Mouse (Mus musculus) kidney, adult 2 months (tissue): ENCODE data around the gene Mcpt1. TPM values are rescaled to one million over a fixed set of nuclear protein-coding genes. Genes with fewer than 3 reads are reported as not detected.
"Not testable (repeated sequence)": the region's sequence is repeated elsewhere in the genome, so short reads cannot be mapped to it uniquely, and the experiment has no call there.

ENCODE experiments used
- DNase-seq: peaks from one replicate; pipeline ENCODE4 v3.0.0; 2021
- H3K27ac ChIP-seq: fragments of 200-500 bp; 2 replicates; pipeline ENCODE4 v1.5.1; 2012; ENCODE audit warnings: low read depth, low read length, control low read depth, inconsistent platforms; ENCODE audit not compliant: insufficient read depth
- H3K27me3 ChIP-seq: fragments of 200-500 bp; replicated peaks from 2 replicates; pipeline ENCODE4 v1.6.1; 2012; ENCODE audit warnings: mild to moderate bottlenecking, moderate library complexity, low read length, inconsistent platforms; ENCODE audit not compliant: control insufficient read depth, insufficient read depth
- H3K36me3 ChIP-seq: fragments of 200-500 bp; 2 replicates; pipeline ENCODE4 v1.6.1; 2012; ENCODE audit warnings: mild to moderate bottlenecking, moderate library complexity, low read length, inconsistent platforms; ENCODE audit not compliant: control insufficient read depth, insufficient read depth
- H3K4me1 ChIP-seq: fragments of 200-500 bp; 2 replicates; pipeline ENCODE4 v1.6.1; 2011; ENCODE audit warnings: low read length; ENCODE audit not compliant: control insufficient read depth, insufficient read depth
- H3K4me3 ChIP-seq: fragments of 200-500 bp; 2 replicates; pipeline ENCODE4 v1.5.1; 2011; ENCODE audit warnings: mild to moderate bottlenecking, low read depth, low read length, control low read depth; ENCODE audit not compliant: insufficient read depth
- CTCF ChIP-seq: fragments of 200-500 bp; conservative IDR thresholded peaks from 2 replicates; pipeline ENCODE4 v1.5.1; 2011; ENCODE audit warnings: low read depth, mild to moderate bottlenecking, control low read depth, low read length, moderate library complexity, mixed read lengths; ENCODE audit not compliant: insufficient read depth, insufficient read length
- POLR2A ChIP-seq: fragments of 200-500 bp; IDR thresholded peaks from one replicate; pipeline ENCODE4 v1.6.1; 2011; ENCODE audit warnings: low read depth, low read length, control low read depth
- WGBS: fragments of 180-500 bp; shearing (Covaris S2); methylation state at CpG from one replicate; pipeline ENCODE4 v1.1.7; 2018; 5-methylcytosine and 5-hydroxymethylcytosine counted together
- polyA plus RNA-seq: library from polyadenylated mRNA; depleted of rRNA; stranded (reverse); fragments of >200 nt; gene quantifications from 2 replicates; pipeline ENCODE4 v1.2.3, GENCODE M21; 2012; rRNA removed

The Mcpt1 gene
- polyA plus RNA-seq, 1 experiment: not detected

- TF ChIP-seq CTCF (no peak), POLR2A (no peak)
- no peak for DNase-seq
- Histone ChIP-seq H3K27ac (no peak overlapping the region), H3K36me3 (no peaks in the 10 kb centered on the region), H3K4me3 (no peak overlapping the region), H3K27me3 (no peaks in the 10 kb centered on the region), H3K4me1 (no peaks in the 10 kb centered on the region)
- 67% methylated on average over 3 of the region's 3 CpGs for WGBS
Observed at GRCm38 (mm10) chr14:56055408-56055807, 37.6 kb downstream of the Mcpt1 start.

- 83% methylated on average over 4 of the region's 4 CpGs for WGBS
Observed at GRCm38 (mm10) chr14:56057722-56058121, 40.0 kb downstream of the Mcpt1 start.

GRCm38 (mm10) chr14:56062213-56062612 is 44.4 kb downstream of the Mcpt1 start, which contains the start of gene Mcpt4:
Mcpt4 (minus strand) TSS chr14:56062313.
- DNase-seq, H3K36me3 ChIP-seq, H3K27ac ChIP-seq, H3K4me1 ChIP-seq, H3K27me3 ChIP-seq, H3K4me3 ChIP-seq: not testable (repeated sequence)
- 70% methylated on average over 3 of the region's 3 CpGs for WGBS

More at GRCm38 (mm10) chr14:56057722-56058121, 40.0 kb downstream of the Mcpt1 start:
- no peaks in the 10 kb centered on the region for H3K36me3 ChIP-seq
- no peaks in the 10 kb centered on the region for H3K4me1 ChIP-seq
- no peaks in the 10 kb centered on the region for H3K27me3 ChIP-seq
- no peak overlapping the region for H3K4me3 ChIP-seq
- no peak overlapping the region for H3K27ac ChIP-seq
- TF ChIP-seq CTCF: no peak
- TF ChIP-seq POLR2A: no peak
- DNase-seq: no peak

Other genes starting within 250 kb of the Mcpt1 start
- gene Adcy4, start 233.9 kb upstream of the Mcpt1 start, polyA plus RNA-seq: 16.8 and 16.9 TPM in 2 replicates
- 3.5 and 4.7 TPM in 2 replicates for gene Ripk3, start 229.1 kb upstream of the Mcpt1 start, polyA plus RNA-seq
- 4.3 and 5.0 TPM in 2 replicates for gene Nfatc4, start 194.8 kb upstream of the Mcpt1 start, polyA plus RNA-seq
- gene Nynrin, start 164.0 kb upstream of the Mcpt1 start, polyA plus RNA-seq: 6.6 and 7.6 TPM in 2 replicates
- gene Cbln3, start 133.6 kb upstream of the Mcpt1 start, polyA plus RNA-seq: 0.08 and 0.13 TPM in 2 replicates
- 11.1 and 11.9 TPM in 2 replicates for gene Khnyn, start 133.0 kb upstream of the Mcpt1 start, polyA plus RNA-seq
- 132 and 133 TPM in 2 replicates for gene Sdr39u1, start 117.7 kb upstream of the Mcpt1 start, polyA plus RNA-seq
- 0.42 and 0.99 TPM in 2 replicates for gene Cma1, start 73.3 kb upstream of the Mcpt1 start, polyA plus RNA-seq
- not detected in 2 replicates for gene Cma2, start 67.0 kb upstream of the Mcpt1 start, polyA plus RNA-seq
- not detected in 2 replicates for gene Mcpt9, start 12.5 kb downstream of the Mcpt1 start, polyA plus RNA-seq
- gene Mcpt2, start 24.1 kb downstream of the Mcpt1 start, polyA plus RNA-seq: not detected in 2 replicates
- gene Mcpt4, start 44.3 kb downstream of the Mcpt1 start, polyA plus RNA-seq: 0.50 and 0.95 TPM in 2 replicates
- gene Mcpt8, start 67.3 kb downstream of the Mcpt1 start, polyA plus RNA-seq: not detected in 2 replicates
- gene Ctsg, start 84.6 kb downstream of the Mcpt1 start, polyA plus RNA-seq: not detected in 2 replicates
- not detected in 2 replicates for gene Gzme, start 102.7 kb downstream of the Mcpt1 start, polyA plus RNA-seq
- gene Gzmd, start 114.6 kb downstream of the Mcpt1 start, polyA plus RNA-seq: not detected in 2 replicates
- gene Gzmg, start 141.6 kb downstream of the Mcpt1 start, polyA plus RNA-seq: not detected in 2 replicates
- not detected in 2 replicates for gene Gzmn, start 156.6 kb downstream of the Mcpt1 start, polyA plus RNA-seq
- not detected in 2 replicates for gene Gzmf, start 193.4 kb downstream of the Mcpt1 start, polyA plus RNA-seq
- gene Gzmc, start 216.7 kb downstream of the Mcpt1 start, polyA plus RNA-seq: not detected in 2 replicates
- gene Gzmb, start 244.3 kb downstream of the Mcpt1 start, polyA plus RNA-seq: 0.30 and 0.41 TPM in 2 replicates